14 mouse cellular contexts compared by ENCODE assay signal in the genomic region with DNA sequence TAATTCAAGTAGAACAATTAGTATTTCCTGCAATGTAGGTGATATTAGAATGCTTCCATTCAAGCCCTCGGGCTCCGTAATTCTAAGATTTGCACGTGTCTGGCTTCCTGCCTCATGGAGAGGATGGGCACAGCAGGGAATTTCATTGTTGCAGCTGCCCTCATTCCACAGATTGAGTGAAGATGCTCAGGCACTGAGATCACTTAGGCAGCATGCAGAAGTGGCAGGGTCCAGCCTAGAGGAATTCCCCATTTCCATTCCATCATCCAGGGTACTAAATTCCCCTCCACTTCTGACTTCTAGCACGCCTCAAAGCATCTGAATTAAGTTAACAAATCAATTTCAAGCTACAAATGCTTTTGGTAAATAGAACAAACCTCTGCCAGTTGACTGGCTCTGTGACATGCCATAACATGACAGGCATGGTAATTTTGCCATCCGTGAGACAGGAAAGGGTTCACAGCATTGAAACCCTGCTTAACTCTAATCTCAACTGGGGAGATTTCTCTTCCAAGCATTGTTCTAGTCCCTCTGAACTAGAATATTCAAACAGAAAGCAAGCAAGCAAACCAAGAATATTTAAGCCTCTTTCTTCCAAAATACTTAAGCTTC.
A peak's percentile ranks its signal among the peaks of the same experiment; 100 is the strongest.
DNase-seq lines count a peak whose midpoint lies in the region; ATAC-seq and TF ChIP-seq lines count a peak whose summit lies in the region.
"Had no signal": no experiment of that assay in that cellular context is flagged by ENCODE, and none has a peak within 500 bp of the region (broad histone marks: within the 10 kb centered on the region; RNA-seq: fewer than 3 reads in every experiment).

No protein-coding gene starts in this region.

- ATAC-seq in hindbrain, embryonic 15.5 days (ENCODE audit: low FRiP score, low read depth) = peak; percentile 68
- ATAC-seq in neural tube, embryonic 13.5 days (ENCODE audit: low read depth) = 0 out of 2 replicates have a peak, but pooled peaks have one; percentile 40
- ATAC-seq: liver, postnatal 0 days had no signal

- no peaks in the 10 kb centered on the region for H3K36me3 ChIP-seq in hindbrain, embryonic 15.5 days
- no peaks in the 10 kb centered on the region for H3K36me3 ChIP-seq in neural tube, embryonic 13.5 days
- no peaks in the 10 kb centered on the region for H3K36me3 ChIP-seq in kidney, adult 2 months (ENCODE audit: control insufficient read depth, insufficient read depth, low read length)
- H3K36me3 ChIP-seq: limb, embryonic 12.5 days had no signal

- TF ChIP-seq POLR2A in brain, embryonic 14.5 days (IDR thresholded peaks at IDR 0.05; ENCODE audit: borderline replicate concordance, extremely low read depth, insufficient read depth, insufficient read length, poor library complexity, severe bottlenecking) = no peak
- no peak for TF ChIP-seq POLR2A in kidney, adult 2 months (IDR thresholded peaks at IDR 0.05; ENCODE audit: low read depth, low read length)

- no peak overlapping the region for H3K4me2 ChIP-seq in hindbrain, embryonic 15.5 days
- H3K4me2 ChIP-seq in neural tube, embryonic 13.5 days = no peak overlapping the region
- H3K4me2 ChIP-seq: limb, embryonic 12.5 days had no signal

- H3K4me3 ChIP-seq in hindbrain, embryonic 15.5 days = no peak overlapping the region
- no peak overlapping the region for H3K4me3 ChIP-seq in neural tube, embryonic 13.5 days
- no peak overlapping the region for H3K4me3 ChIP-seq in kidney, adult 2 months (ENCODE audit: insufficient read depth, low read depth, low read length)
- H3K4me3 ChIP-seq: limb, embryonic 12.5 days; megakaryocyte, embryonic 14.5 days had no signal

- WGBS in hindbrain, embryonic 15.5 days = 9% methylated on average over 5 of the region's 5 CpGs
- 20% methylated on average over 5 of the region's 5 CpGs for WGBS in neural tube, embryonic 13.5 days
- WGBS in kidney, adult 2 months = 72% methylated on average over 5 of the region's 5 CpGs

- no peak for TF ChIP-seq CTCF in brain, embryonic 14.5 days (IDR thresholded peaks at IDR 0.05; ENCODE audit: borderline replicate concordance, extremely low read depth, insufficient read depth, insufficient read length)
- no peak for TF ChIP-seq CTCF in kidney, adult 2 months (conservative IDR thresholded peaks at IDR 0.05; ENCODE audit: insufficient read depth, insufficient read length, low read depth, low read length)

- no peak overlapping the region for H3K27ac ChIP-seq in hindbrain, embryonic 15.5 days (replicated peaks)
- peak overlapping the region; percentile 23; the same call in 1 of the 2 replicates for H3K27ac ChIP-seq in neural tube, embryonic 13.5 days (replicated peaks)
- no peak overlapping the region for H3K27ac ChIP-seq in kidney, adult 2 months (ENCODE audit: insufficient read depth, low read depth, low read length)
- H3K27ac ChIP-seq: limb, embryonic 12.5 days had no signal

- no peaks in the 10 kb centered on the region for H3K4me1 ChIP-seq in hindbrain, embryonic 15.5 days (replicated peaks)
- H3K4me1 ChIP-seq in neural tube, embryonic 13.5 days (replicated peaks) = no peaks in the 10 kb centered on the region
- H3K4me1 ChIP-seq in kidney, adult 2 months (ENCODE audit: control insufficient read depth, insufficient read depth, low read length) = no peaks in the 10 kb centered on the region
- H3K4me1 ChIP-seq: limb, embryonic 12.5 days; megakaryocyte, embryonic 14.5 days had no signal

- DNase-seq in embryo, embryonic 10 days (ENCODE audit: low spot score) = peak; percentile 35
- no peak for DNase-seq in embryo, embryonic 9.5 days (ENCODE audit: extremely low spot score)
- peak; percentile 71 for DNase-seq in brain, embryonic 14.5 days (ENCODE audit: low read depth)
- no peak for DNase-seq in kidney, adult 2 months
- DNase-seq in thymus, postnatal 10 days (ENCODE audit: low spot score in 2 of 2) = no peak
- no peak for DNase-seq in lung, postnatal 14 days
- DNase-seq: adrenal gland, postnatal 36 days; heart, adult 18-20 months; heart, postnatal 14 days; liver, postnatal 0 days had no signal

- H3K27me3 ChIP-seq in hindbrain, embryonic 15.5 days = no peaks in the 10 kb centered on the region
- no peaks in the 10 kb centered on the region for H3K27me3 ChIP-seq in neural tube, embryonic 13.5 days
- no peaks in the 10 kb centered on the region for H3K27me3 ChIP-seq in kidney, adult 2 months (replicated peaks; ENCODE audit: control insufficient read depth, insufficient read depth, low read length)
- H3K27me3 ChIP-seq: limb, embryonic 12.5 days; megakaryocyte, embryonic 14.5 days had no signal

- no peaks in the 10 kb centered on the region for H3K9me3 ChIP-seq in hindbrain, embryonic 15.5 days
- no peaks in the 10 kb centered on the region for H3K9me3 ChIP-seq in neural tube, embryonic 13.5 days
- H3K9me3 ChIP-seq: limb, embryonic 12.5 days had no signal

- H3K9ac ChIP-seq in hindbrain, embryonic 15.5 days = no peak overlapping the region
- H3K9ac ChIP-seq in neural tube, embryonic 13.5 days = no peak overlapping the region
- H3K9ac ChIP-seq: limb, embryonic 12.5 days; liver, postnatal 0 days had no signal

Comparison
In these comparisons a context has a peak if more than half of its experiments do, and no peak if none do; other contexts are left out.
1. DNase-seq: peak in embryo, embryonic 10 days (single experiment) and brain, embryonic 14.5 days (single experiment); none in embryo, embryonic 9.5 days (single experiment), kidney, adult 2 months (single experiment), thymus, postnatal 10 days (0 of 2) and lung, postnatal 14 days (single experiment).